Mouse (Mus musculus) heart, embryonic 15.5 days (tissue): ENCODE data around the gene Trim56. TPM values are rescaled to one million over a fixed set of nuclear protein-coding genes. Genes with fewer than 3 reads are reported as not detected.
A peak's percentile ranks its signal among the peaks of the same experiment; 100 is the strongest.

ENCODE experiments used
- ATAC-seq: fragments of 200-750 bp; cut with Nextera tagmentation; replicated peaks from 2 replicates; pipeline ENCODE4 v1.8.0; 2017; ENCODE audit warnings: low read depth, moderate TSS enrichment; ENCODE audit not compliant: insufficient number of reproducible peaks, insufficient read depth, low FRiP score
- H3K27ac ChIP-seq: fragments of 300-500 bp; sonication (generic); 2 replicates; pipeline ENCODE4 v1.5.1; 2015; ENCODE audit warnings: mild to moderate bottlenecking, inconsistent platforms
- H3K27me3 ChIP-seq: fragments of 300-500 bp; sonication (generic); 2 replicates; pipeline ENCODE4 v1.6.1; 2015; ENCODE audit warnings: inconsistent platforms
- H3K36me3 ChIP-seq: fragments of 300-500 bp; sonication (generic); 2 replicates; pipeline ENCODE4 v1.6.1; 2015; ENCODE audit warnings: mild to moderate bottlenecking, inconsistent platforms
- H3K4me1 ChIP-seq: fragments of 300-500 bp; sonication (generic); replicated peaks from 2 replicates; pipeline ENCODE4 v1.6.1; 2015; ENCODE audit warnings: inconsistent platforms
- H3K4me2 ChIP-seq: fragments of 300-500 bp; sonication (generic); 2 replicates; pipeline ENCODE4 v1.6.1; 2015; ENCODE audit warnings: inconsistent platforms, mild to moderate bottlenecking, moderate library complexity
- H3K4me3 ChIP-seq: fragments of 300-500 bp; sonication (generic); 2 replicates; pipeline ENCODE4 v1.5.1; 2015; ENCODE audit warnings: mild to moderate bottlenecking, inconsistent platforms
- H3K9ac ChIP-seq: fragments of 300-500 bp; sonication (generic); 2 replicates; pipeline ENCODE4 v1.6.1; 2015; ENCODE audit warnings: mild to moderate bottlenecking, inconsistent platforms
- H3K9me3 ChIP-seq: fragments of 300-500 bp; sonication (generic); replicated peaks from 2 replicates; pipeline ENCODE4 v1.6.1; 2016; ENCODE audit warnings: inconsistent platforms
- WGBS: fragments of 180-500 bp; shearing (Covaris S2); methylation state at CpG from one replicate; pipeline ENCODE4 v1.1.7; 2015; ENCODE audit warnings: mixed read lengths; 5-methylcytosine and 5-hydroxymethylcytosine counted together
- polyA plus RNA-seq: library from polyadenylated mRNA; unstranded; fragments of >200 nt; fragmentation: Nextera tagmentation; extraction: Ambion mirVana; gene quantifications from 2 replicates; pipeline ENCODE4 v1.2.1, GENCODE M21; 2015

Gene Trim56
- polyA plus RNA-seq, 1 experiment from 2014 or later: 6.5 TPM

- Histone ChIP-seq H3K4me3 (no peak overlapping the region), H3K27ac (peak overlapping the region; percentile 34), H3K36me3 (no peaks in the 10 kb centered on the region), H3K9ac (no peak overlapping the region), H3K9me3 (no peaks in the 10 kb centered on the region), H3K27me3 (no peaks in the 10 kb centered on the region), H3K4me2 (no peak overlapping the region), H3K4me1 (peaks cover 65% of the 10 kb centered on the region)
- no peak for ATAC-seq
- 44% methylated on average over 6 of the region's 6 CpGs for WGBS
These were observed 41.8 kb downstream of the Trim56 start for GRCm38 (mm10) chr5:137074191-137074651.

GRCm38 (mm10) chr5:137073141-137073540 is 42.9 kb downstream of the Trim56 start:
- no peak for ATAC-seq
- Histone ChIP-seq H3K4me3 (no peak overlapping the region), H3K9ac (no peak overlapping the region), H3K4me2 (no peak overlapping the region), H3K36me3 (no peaks in the 10 kb centered on the region), H3K4me1 (peaks cover 55% of the 10 kb centered on the region), H3K27me3 (no peaks in the 10 kb centered on the region), H3K9me3 (no peaks in the 10 kb centered on the region), H3K27ac (peak overlapping the region; percentile 91)
- 92% methylated on average over 8 of the region's 8 CpGs for WGBS

- Histone ChIP-seq H3K4me1 (peaks cover 47% of the 10 kb centered on the region), H3K9me3 (no peaks in the 10 kb centered on the region), H3K27me3 (no peaks in the 10 kb centered on the region), H3K36me3 (no peaks in the 10 kb centered on the region), H3K4me3 (peak within 1 kb of the TSS; percentile 41), H3K27ac (peak within 1 kb of the TSS; percentile 91), H3K9ac (no peak within 1 kb of the TSS), H3K4me2 (peak within 1 kb of the TSS; percentile 60)
- peak; percentile 87 for ATAC-seq
- 10% methylated on average over 23 of the region's 23 CpGs for WGBS
These were observed 43.7 kb downstream of the Trim56 start, which contains the start of gene Serpine1 for GRCm38 (mm10) chr5:137072079-137072960. TSS of gene Serpine1 (minus strand) at chr5:137072268.

GRCm38 (mm10) chr5:137070881-137071605 is 45.0 kb downstream of the Trim56 start:
- Histone ChIP-seq H3K9ac (no peak overlapping the region), H3K4me3 (peak overlapping the region; percentile 41; the same call in 1 of the 2 replicates), H3K4me1 (peaks cover 34% of the 10 kb centered on the region), H3K27me3 (no peaks in the 10 kb centered on the region), H3K4me2 (peak overlapping the region; percentile 60), H3K36me3 (no peaks in the 10 kb centered on the region), H3K9me3 (no peaks in the 10 kb centered on the region), H3K27ac (no peak overlapping the region)
- 80% methylated on average over 19 of the region's 19 CpGs for WGBS
- no peak for ATAC-seq

- ATAC-seq: no peak
- H3K4me2 ChIP-seq: no peak overlapping the region
- no peaks in the 10 kb centered on the region for H3K27me3 ChIP-seq
- no peak overlapping the region for H3K27ac ChIP-seq
- no peak overlapping the region for H3K9ac ChIP-seq
- no peaks in the 10 kb centered on the region for H3K36me3 ChIP-seq
- WGBS: 70% methylated on average over 4 of the region's 4 CpGs
- H3K4me1 ChIP-seq: peaks cover 20% of the 10 kb centered on the region
- H3K4me3 ChIP-seq: no peak overlapping the region
- no peaks in the 10 kb centered on the region for H3K9me3 ChIP-seq
These were observed 47.3 kb downstream of the Trim56 start for GRCm38 (mm10) chr5:137068711-137069110.

GRCm38 (mm10) chr5:137065923-137066322 is 50.1 kb downstream of the Trim56 start:
- ATAC-seq: no peak
- WGBS: 67% methylated on average over 8 of the region's 8 CpGs
- Histone ChIP-seq H3K4me1 (no peaks in the 10 kb centered on the region; the same call in 1 of the 2 replicates), H3K9me3 (no peaks in the 10 kb centered on the region), H3K4me2 (no peak overlapping the region), H3K9ac (no peak overlapping the region), H3K36me3 (no peaks in the 10 kb centered on the region; the same call in 1 of the 2 replicates), H3K27me3 (no peaks in the 10 kb centered on the region), H3K4me3 (no peak overlapping the region), H3K27ac (no peak overlapping the region)

- ATAC-seq: no peak
- H3K4me1 ChIP-seq: no peaks in the 10 kb centered on the region; the same call in 1 of the 2 replicates
- H3K9ac ChIP-seq: no peak overlapping the region
- 68% methylated on average over 6 of the region's 6 CpGs for WGBS
- no peak overlapping the region for H3K27ac ChIP-seq
- H3K27me3 ChIP-seq: no peaks in the 10 kb centered on the region
- H3K4me3 ChIP-seq: no peak overlapping the region
- no peaks in the 10 kb centered on the region for H3K9me3 ChIP-seq
- no peak overlapping the region for H3K4me2 ChIP-seq
- no peaks in the 10 kb centered on the region; the same call in 1 of the 2 replicates for H3K36me3 ChIP-seq
These were observed 50.6 kb downstream of the Trim56 start for GRCm38 (mm10) chr5:137065454-137065853.

- no peak overlapping the region for H3K9ac ChIP-seq
- no peaks in the 10 kb centered on the region for H3K27me3 ChIP-seq
- no peaks in the 10 kb centered on the region for H3K9me3 ChIP-seq
- no peaks in the 10 kb centered on the region; the same call in 1 of the 2 replicates for H3K36me3 ChIP-seq
- ATAC-seq: no peak
- 84% methylated on average over 5 of the region's 5 CpGs for WGBS
- H3K4me3 ChIP-seq: no peak overlapping the region
- no peaks in the 10 kb centered on the region; the same call in 1 of the 2 replicates for H3K4me1 ChIP-seq
- H3K27ac ChIP-seq: no peak overlapping the region
- H3K4me2 ChIP-seq: no peak overlapping the region
These were observed 53.4 kb downstream of the Trim56 start for GRCm38 (mm10) chr5:137062601-137063000.

- WGBS: 17% methylated on average over 11 of the region's 12 CpGs
- no peak for ATAC-seq
These were observed 54.1 kb downstream of the Trim56 start for GRCm38 (mm10) chr5:137061809-137062481.

More at GRCm38 (mm10) chr5:137061809-137062481, 54.1 kb downstream of the Trim56 start:
- Histone ChIP-seq H3K36me3 (no peaks in the 10 kb centered on the region; the same call in 1 of the 2 replicates), H3K4me2 (no peak overlapping the region), H3K9ac (no peak overlapping the region), H3K4me3 (no peak overlapping the region), H3K27ac (no peak overlapping the region), H3K9me3 (no peaks in the 10 kb centered on the region), H3K27me3 (no peaks in the 10 kb centered on the region), H3K4me1 (no peaks in the 10 kb centered on the region; the same call in 1 of the 2 replicates)
